Mouse (Mus musculus) neural tube, embryonic 12.5 days (tissue): ENCODE measurements around the gene Ell3. TPM values are rescaled to one million over a fixed set of nuclear protein-coding genes. Genes with fewer than 3 reads are reported as not detected.
"Not testable (repeated sequence)": the region's sequence is repeated elsewhere in the genome, so short reads cannot be mapped to it uniquely, and the experiment has no call there.

Experiments
- ATAC-seq: fragments of 200-750 bp; cut with Nextera tagmentation; 2 replicates; pipeline ENCODE4 v1.8.0; 2017; ENCODE audit warnings: low read depth, mild to moderate bottlenecking, moderate TSS enrichment, moderate library complexity; ENCODE audit not compliant: low FRiP score
- H3K27ac ChIP-seq: fragments of 300-500 bp; sonication (generic); 2 replicates; pipeline ENCODE4 v1.5.1; 2016
- H3K27me3 ChIP-seq: fragments of 300-500 bp; sonication (generic); replicated peaks from 2 replicates; pipeline ENCODE4 v1.6.1; 2016; ENCODE audit warnings: mild to moderate bottlenecking
- H3K36me3 ChIP-seq: fragments of 300-500 bp; sonication (generic); 2 replicates; pipeline ENCODE4 v1.6.1; 2016; ENCODE audit warnings: mild to moderate bottlenecking
- H3K4me1 ChIP-seq: fragments of 300-500 bp; sonication (generic); 2 replicates; pipeline ENCODE4 v1.6.1; 2016
- H3K4me2 ChIP-seq: fragments of 300-500 bp; sonication (generic); replicated peaks from 2 replicates; pipeline ENCODE4 v1.6.1; 2016; ENCODE audit warnings: mild to moderate bottlenecking
- H3K4me3 ChIP-seq: fragments of 300-500 bp; sonication (generic); 2 replicates; pipeline ENCODE4 v1.5.1; 2016
- H3K9ac ChIP-seq: fragments of 300-500 bp; sonication (generic); 2 replicates; pipeline ENCODE4 v1.6.1; 2016; ENCODE audit warnings: mild to moderate bottlenecking
- H3K9me3 ChIP-seq: fragments of 300-500 bp; sonication (generic); 2 replicates; pipeline ENCODE4 v1.6.1; 2016; ENCODE audit warnings: mild to moderate bottlenecking
- WGBS: fragments of 180-500 bp; shearing (Covaris S2); methylation state at CpG from one replicate; pipeline ENCODE4 v1.1.7; 2016; 5-methylcytosine and 5-hydroxymethylcytosine counted together
- polyA plus RNA-seq: library from polyadenylated mRNA; unstranded; fragments of >200 nt; fragmentation: Nextera tagmentation; extraction: Ambion mirVana; gene quantifications from 2 replicates; pipeline ENCODE4 v1.2.1, GENCODE M21; 2016

The Ell3 gene
- 2.4 and 2.5 TPM in 2 replicates for polyA plus RNA-seq

- H3K4me1 ChIP-seq: peaks cover 19% of the 10 kb centered on the region
- H3K27me3 ChIP-seq: peaks cover 21% of the 10 kb centered on the region
- H3K27ac ChIP-seq: no peak within 1 kb of the TSS
- no peak within 1 kb of the TSS for H3K4me3 ChIP-seq
- H3K36me3 ChIP-seq: peaks cover 9% of the 10 kb centered on the region
- H3K9ac ChIP-seq: no peak within 1 kb of the TSS
- no peaks in the 10 kb centered on the region for H3K9me3 ChIP-seq
- WGBS: 92% methylated on average over 1 of the region's 1 CpGs
- no peak for ATAC-seq
- peak within 1 kb of the TSS; percentile 62 for H3K4me2 ChIP-seq
Observed at GRCm38 (mm10) chr2:121444178-121444577, at the start of gene Ell3. Gene Ell3 (minus strand): TSS chr2:121444278.

- H3K4me2 ChIP-seq, ATAC-seq, H3K36me3 ChIP-seq, H3K27ac ChIP-seq, H3K27me3 ChIP-seq, H3K4me3 ChIP-seq, H3K9me3 ChIP-seq, H3K4me1 ChIP-seq, H3K9ac ChIP-seq: not testable (repeated sequence)
- 70% methylated on average over 2 of the region's 2 CpGs for WGBS
Observed at GRCm38 (mm10) chr2:121484403-121484802, 40.3 kb upstream of the Ell3 start.

DNA sequence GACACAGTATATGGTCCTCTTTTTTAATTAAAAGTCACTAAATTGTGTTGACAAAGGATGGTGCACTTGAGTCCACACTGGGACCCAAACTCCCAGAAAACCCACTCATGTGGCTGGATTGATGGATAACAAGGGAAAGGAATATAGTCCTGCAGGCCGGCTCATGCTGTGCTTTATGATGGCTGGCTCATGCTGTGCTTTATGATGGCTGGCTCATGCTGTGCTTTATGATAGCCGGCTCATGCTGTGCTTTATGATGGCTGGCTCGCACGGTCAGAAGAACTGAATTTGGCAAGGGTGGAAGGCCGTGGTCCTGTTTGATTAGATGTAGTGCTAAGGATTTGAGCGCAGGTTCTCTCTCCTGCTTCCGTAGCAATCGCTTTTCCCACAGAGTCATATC, 39.5 kb upstream of the Ell3 start:
- WGBS: 11% methylated on average over 8 of the region's 8 CpGs
- H3K9ac ChIP-seq: no peak overlapping the region
- no peak overlapping the region for H3K4me2 ChIP-seq

GRCm38 (mm10) chr2:121480916-121481315, 36.8 kb upstream of the Ell3 start:
- WGBS: 88% methylated on average over 13 of the region's 13 CpGs

More for the DNA sequence above, 39.5 kb upstream of the Ell3 start:
- Histone ChIP-seq H3K36me3 (no peaks in the 10 kb centered on the region), H3K27ac (no peak overlapping the region), H3K4me3 (no peak overlapping the region), H3K9me3 (no peaks in the 10 kb centered on the region), H3K4me1 (no peaks in the 10 kb centered on the region), H3K27me3 (no peaks in the 10 kb centered on the region)
- no peak for ATAC-seq

DNA sequence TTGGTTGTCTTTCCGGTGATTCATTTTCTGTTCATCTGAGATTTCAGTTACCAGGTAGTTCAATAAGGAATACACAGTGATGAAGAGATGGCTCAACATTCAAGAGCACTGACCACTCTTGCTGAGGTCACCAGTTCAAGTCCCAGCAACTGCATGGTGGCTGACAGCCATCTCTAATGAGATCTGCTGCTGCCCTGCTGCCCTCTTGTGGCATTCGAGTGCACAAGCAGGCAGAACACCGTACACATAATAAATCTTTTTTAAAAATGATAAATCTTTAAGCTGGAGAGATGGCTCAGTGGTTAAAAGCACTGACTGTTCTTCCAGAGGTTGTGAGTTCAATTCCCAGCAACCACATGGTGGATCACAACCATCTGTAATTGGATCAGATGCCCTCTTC, 36.4 kb upstream of the Ell3 start:
- Histone ChIP-seq H3K4me1 (no peaks in the 10 kb centered on the region), H3K4me2 (no peak overlapping the region), H3K27me3 (no peaks in the 10 kb centered on the region), H3K9ac (no peak overlapping the region), H3K27ac (no peak overlapping the region), H3K9me3 (no peaks in the 10 kb centered on the region), H3K36me3 (no peaks in the 10 kb centered on the region), H3K4me3 (no peak overlapping the region)
- no peak for ATAC-seq
- WGBS: 56% methylated on average over 3 of the region's 3 CpGs

More at GRCm38 (mm10) chr2:121480916-121481315, 36.8 kb upstream of the Ell3 start:
- not testable (repeated sequence) for H3K36me3 ChIP-seq, H3K9me3 ChIP-seq, H3K4me3 ChIP-seq, H3K27ac ChIP-seq, H3K4me1 ChIP-seq, ATAC-seq, H3K4me2 ChIP-seq, H3K27me3 ChIP-seq, H3K9ac ChIP-seq

GRCm38 (mm10) chr2:121477491-121478266, 33.6 kb upstream of the Ell3 start:
- Histone ChIP-seq H3K4me2 (no peak overlapping the region), H3K9ac (no peak overlapping the region), H3K36me3 (no peaks in the 10 kb centered on the region), H3K27me3 (no peaks in the 10 kb centered on the region), H3K4me3 (no peak overlapping the region), H3K27ac (no peak overlapping the region), H3K9me3 (no peaks in the 10 kb centered on the region), H3K4me1 (no peaks in the 10 kb centered on the region)
- WGBS: 78% methylated on average over 3 of the region's 3 CpGs
- ATAC-seq: no peak

- H3K9ac ChIP-seq, H3K4me3 ChIP-seq: not testable (repeated sequence)
- WGBS: 93% methylated on average over 2 of the region's 2 CpGs
Observed at GRCm38 (mm10) chr2:121475306-121475705, 31.2 kb upstream of the Ell3 start.

DNA sequence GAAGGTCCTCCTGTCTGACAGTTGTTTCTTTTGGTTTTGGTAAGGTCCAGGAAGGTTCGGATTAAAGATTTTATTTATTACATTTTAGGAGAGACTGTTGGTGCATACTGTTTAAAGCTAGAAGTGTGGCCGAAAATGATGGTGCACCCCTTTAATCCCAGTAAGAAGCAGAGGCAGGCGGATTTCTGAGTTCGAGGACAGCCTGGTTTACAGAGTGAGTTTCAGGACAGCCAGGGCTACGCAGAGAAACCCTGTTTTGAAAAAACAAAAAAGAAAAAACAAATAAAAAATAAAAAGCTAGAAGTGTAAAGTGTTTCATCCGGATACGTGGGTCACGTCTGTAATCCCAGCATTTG, 30.1 kb upstream of the Ell3 start:
- Histone ChIP-seq H3K4me3 (peak overlapping the region; percentile 61), H3K27ac (no peak overlapping the region), H3K4me1 (no peaks in the 10 kb centered on the region), H3K9ac (no peak overlapping the region), H3K27me3 (no peaks in the 10 kb centered on the region), H3K9me3 (no peaks in the 10 kb centered on the region), H3K4me2 (peak overlapping the region; percentile 75), H3K36me3 (peaks cover 3% of the 10 kb centered on the region)
- peak; percentile 54 for ATAC-seq
- WGBS: 35% methylated on average over 8 of the region's 8 CpGs

More at GRCm38 (mm10) chr2:121475306-121475705, 31.2 kb upstream of the Ell3 start:
- H3K4me1 ChIP-seq, H3K27me3 ChIP-seq, ATAC-seq, H3K9me3 ChIP-seq, H3K4me2 ChIP-seq, H3K27ac ChIP-seq, H3K36me3 ChIP-seq: not testable (repeated sequence)

GRCm38 (mm10) chr2:121473301-121474179, 29.5 kb upstream of the Ell3 start, which contains the start of gene Mfap1b:
Gene Mfap1b (minus strand): TSS chr2:121474067.
- H3K27me3 ChIP-seq, H3K9me3 ChIP-seq, H3K36me3 ChIP-seq, H3K4me1 ChIP-seq, H3K27ac ChIP-seq: not testable (repeated sequence)
- peak; percentile 92 for ATAC-seq
- peak within 1 kb of the TSS; percentile 61 for H3K4me3 ChIP-seq
- 6% methylated on average over 41 of the region's 41 CpGs for WGBS
- peak within 1 kb of the TSS; percentile 75 for H3K4me2 ChIP-seq
- H3K9ac ChIP-seq: peak within 1 kb of the TSS; percentile 57

GRCm38 (mm10) chr2:121472783-121473182, 28.7 kb upstream of the Ell3 start:
- H3K27ac ChIP-seq, H3K9me3 ChIP-seq, H3K27me3 ChIP-seq, H3K4me1 ChIP-seq, H3K36me3 ChIP-seq, ATAC-seq, H3K9ac ChIP-seq, H3K4me3 ChIP-seq: not testable (repeated sequence)
- H3K4me2 ChIP-seq: peak overlapping the region; percentile 75; the same call in 1 of the 2 replicates
- WGBS: 98% methylated on average over 3 of the region's 3 CpGs

DNA sequence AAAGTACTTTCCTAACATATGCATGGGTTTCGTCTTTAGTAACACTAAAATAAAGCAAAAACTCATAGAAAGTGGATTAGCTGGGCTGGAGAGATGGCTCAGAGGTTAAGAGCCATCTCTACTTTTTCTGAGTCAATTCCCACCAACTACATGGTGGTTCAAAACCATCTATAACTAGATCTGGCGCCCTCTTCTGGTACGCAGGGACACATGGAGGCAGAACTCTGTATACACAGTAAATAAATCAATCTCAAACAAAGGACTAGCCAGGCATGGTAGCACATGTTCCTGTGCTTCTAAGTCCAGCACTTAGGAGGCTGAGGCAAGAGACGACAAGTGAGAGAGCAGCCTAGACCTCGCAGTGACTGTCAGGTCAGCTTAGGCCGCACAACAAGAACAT, 24.9 kb upstream of the Ell3 start:
- H3K9ac ChIP-seq, H3K4me1 ChIP-seq, H3K36me3 ChIP-seq, H3K4me2 ChIP-seq, H3K4me3 ChIP-seq, H3K9me3 ChIP-seq, ATAC-seq, H3K27me3 ChIP-seq, H3K27ac ChIP-seq: not testable (repeated sequence)
- 57% methylated on average over 4 of the region's 6 CpGs for WGBS

- no peak overlapping the region for H3K4me3 ChIP-seq
- no peaks in the 10 kb centered on the region for H3K9me3 ChIP-seq
- peaks cover 10% of the 10 kb centered on the region for H3K36me3 ChIP-seq
- H3K27me3 ChIP-seq: no peaks in the 10 kb centered on the region
- H3K9ac ChIP-seq: no peak overlapping the region
- no peak overlapping the region for H3K27ac ChIP-seq
- WGBS: 64% methylated on average over 2 of the region's 2 CpGs
- H3K4me1 ChIP-seq: peaks cover 10% of the 10 kb centered on the region
- H3K4me2 ChIP-seq: no peak overlapping the region
- no peak for ATAC-seq
Observed at GRCm38 (mm10) chr2:121460071-121460470, 16.0 kb upstream of the Ell3 start.
